Mouse (Mus musculus) spleen, adult 2 months (tissue): ENCODE data around the gene Tapt1. TPM values are rescaled to one million over a fixed set of nuclear protein-coding genes. Genes with fewer than 3 reads are reported as not detected.
"Not testable (repeated sequence)": the region's sequence is repeated elsewhere in the genome, so short reads cannot be mapped to it uniquely, and the experiment has no call there.

Source experiments
- DNase-seq, 2 experiments: peaks; one replicate each; pipeline versions ENCODE4 v3.0.0 to v3.0.0-alpha.2; 2012 to 2021; ENCODE audit warnings: low spot score in 2 of 2, low read depth in 1 of 2
- H3K27ac ChIP-seq: fragments of 200-500 bp; 2 replicates; pipeline ENCODE4 v1.5.1; 2012; ENCODE audit warnings: low read length, inconsistent platforms; ENCODE audit not compliant: insufficient read depth
- H3K27me3 ChIP-seq: fragments of 200-500 bp; 2 replicates; pipeline ENCODE4 v1.6.1; 2012; ENCODE audit warnings: mild to moderate bottlenecking, moderate library complexity, low read length, inconsistent platforms; ENCODE audit not compliant: control insufficient read depth, insufficient read depth
- H3K36me3 ChIP-seq: fragments of 200-500 bp; 2 replicates; pipeline ENCODE4 v1.6.1; 2012; ENCODE audit warnings: mild to moderate bottlenecking, low read length, inconsistent platforms; ENCODE audit not compliant: control insufficient read depth, insufficient read depth
- H3K4me1 ChIP-seq: fragments of 200-500 bp; 2 replicates; pipeline ENCODE4 v1.6.1; 2011; ENCODE audit warnings: inconsistent platforms; ENCODE audit not compliant: control insufficient read depth, insufficient read depth, insufficient read length
- H3K4me3 ChIP-seq: fragments of 200-500 bp; 2 replicates; pipeline ENCODE4 v1.5.1; 2011; ENCODE audit warnings: mild to moderate bottlenecking, inconsistent platforms; ENCODE audit not compliant: insufficient read depth, insufficient read length; ENCODE audit errors: extremely low read depth
- CTCF ChIP-seq: fragments of 200-500 bp; IDR thresholded peaks from 2 replicates; pipeline ENCODE4 v1.5.1; 2011; ENCODE audit warnings: mild to moderate bottlenecking, inconsistent platforms; ENCODE audit not compliant: insufficient read depth, insufficient read length, insufficient replicate concordance; ENCODE audit errors: extremely low read depth
- POLR2A ChIP-seq: fragments of 200-500 bp; IDR thresholded peaks from 2 replicates; pipeline ENCODE4 v1.6.1; 2011; ENCODE audit warnings: low read depth, low read length, inconsistent platforms
- WGBS: fragments of 180-500 bp; shearing (Covaris S2); methylation state at CpG from one replicate; pipeline ENCODE4 v1.1.7; 2018; 5-methylcytosine and 5-hydroxymethylcytosine counted together
- polyA plus RNA-seq: library from polyadenylated mRNA; depleted of rRNA; stranded (reverse); fragments of >200 nt; gene quantifications from 2 replicates; pipeline ENCODE4 v1.2.3, GENCODE M21; 2012; rRNA removed

The Tapt1 gene
- polyA plus RNA-seq, 1 experiment, result 22.2 TPM

- Histone ChIP-seq H3K27me3 (no peaks in the 10 kb centered on the region), H3K27ac (no peak overlapping the region), H3K4me1 (no peaks in the 10 kb centered on the region), H3K36me3 (no peaks in the 10 kb centered on the region), H3K4me3 (no peak overlapping the region)
- no peak for TF ChIP-seq POLR2A
- WGBS, result 77% methylated on average over 8 of the region's 8 CpGs
- no peak for DNase-seq
Measured at GRCm38 (mm10) chr5:44143467-44144235, 82.8 kb downstream of the Tapt1 start.

GRCm38 (mm10) chr5:44127487-44127886 lies 98.9 kb downstream of the Tapt1 start:
- 33% methylated on average over 4 of the region's 4 CpGs for WGBS
- H3K4me3 ChIP-seq, result no peak overlapping the region
- no peak for DNase-seq
- H3K36me3 ChIP-seq, result no peaks in the 10 kb centered on the region
- TF ChIP-seq POLR2A, result no peak
- no peak for TF ChIP-seq CTCF
- no peaks in the 10 kb centered on the region for H3K4me1 ChIP-seq
- H3K27ac ChIP-seq, result no peak overlapping the region
- no peaks in the 10 kb centered on the region for H3K27me3 ChIP-seq

- WGBS, result 94% methylated on average over 8 of the region's 8 CpGs
- not testable (repeated sequence) for H3K27me3 ChIP-seq, H3K27ac ChIP-seq, DNase-seq, H3K36me3 ChIP-seq, H3K4me1 ChIP-seq, H3K4me3 ChIP-seq
Measured at GRCm38 (mm10) chr5:44126574-44126973, 99.9 kb downstream of the Tapt1 start.

Other genes with a start within 250 kb of the Tapt1 start
- not detected in 2 replicates for gene Fgfbp1, start 244.8 kb downstream of the Tapt1 start, polyA plus RNA-seq
- gene Prom1, start 124.6 kb downstream of the Tapt1 start, polyA plus RNA-seq, result 0.38 and 0.79 TPM in 2 replicates